In the genomic region with DNA sequence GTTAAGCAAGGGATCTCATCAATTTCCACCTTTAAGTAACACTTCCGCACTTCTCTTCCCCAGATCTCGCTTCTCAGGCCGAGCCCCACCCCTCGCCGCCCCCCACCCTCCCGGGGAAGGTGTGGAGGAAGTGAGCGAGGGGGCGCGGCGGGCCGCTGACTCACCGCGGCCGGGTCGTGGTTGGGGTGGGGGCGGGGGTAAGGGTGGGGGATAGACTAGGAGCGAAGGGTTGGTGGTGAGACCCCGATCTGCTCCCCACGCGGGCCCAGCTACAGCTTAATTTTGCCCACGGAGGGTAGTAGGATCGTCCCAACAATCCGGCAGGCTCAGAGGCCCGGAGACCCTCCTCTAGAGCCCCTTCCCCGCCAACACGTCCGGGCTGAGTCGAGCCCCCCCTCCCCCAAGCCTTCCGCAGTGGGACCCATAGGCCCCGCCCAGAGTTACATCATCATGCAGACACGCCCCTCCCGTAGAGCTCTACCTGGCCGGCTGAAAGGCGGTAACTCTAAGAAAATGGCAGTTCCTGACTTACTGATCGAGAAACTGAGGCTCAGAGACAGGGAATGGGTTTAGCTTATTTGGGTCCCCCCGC, we compare ENCODE assay signal across 8 mouse cellular contexts. TPM values are rescaled to one million over a fixed set of nuclear protein-coding genes. Genes with fewer than 3 reads are reported as not detected.
DNase-seq lines count a peak whose midpoint lies in the region; ATAC-seq and TF ChIP-seq lines count a peak whose summit lies in the region.

No protein-coding gene starts in this region.

- no peak for TF ChIP-seq CTCF in layer of hippocampus, adult 2 months (conservative IDR thresholded peaks at IDR 0.05)

- H3K9ac ChIP-seq in forebrain, embryonic 12.5 days, result peak overlapping the region; percentile 88
- H3K9ac ChIP-seq in hindbrain, embryonic 15.5 days, result peak overlapping the region; percentile 93
- peak overlapping the region; percentile 92 for H3K9ac ChIP-seq in liver, embryonic 12.5 days

- peaks cover 28% of the 10 kb centered on the region for H3K4me1 ChIP-seq in forebrain, embryonic 12.5 days
- peaks cover 24% of the 10 kb centered on the region for H3K4me1 ChIP-seq in hindbrain, embryonic 15.5 days (replicated peaks)
- H3K4me1 ChIP-seq in liver, embryonic 12.5 days, result peaks cover 53% of the 10 kb centered on the region

- no peaks in the 10 kb centered on the region for H3K9me3 ChIP-seq in forebrain, embryonic 12.5 days
- H3K9me3 ChIP-seq in hindbrain, embryonic 15.5 days, result no peaks in the 10 kb centered on the region
- no peaks in the 10 kb centered on the region for H3K9me3 ChIP-seq in liver, embryonic 12.5 days (replicated peaks)

- DNase-seq in layer of hippocampus, adult 2 months (ENCODE audit: low spot score in 2 of 2), result no peak
- no peak for DNase-seq in layer of hippocampus, adult 9-10 months (ENCODE audit: low spot score)
- DNase-seq in c-Kit-positive CD71-negative TER-119-negative erythroid progenitor cells, embryonic 14.5 days (ENCODE audit: low read depth), result peak; percentile 78
- DNase-seq in thymus, adult 18-20 months, result peak; percentile 75 to 83

- peaks cover 39% of the 10 kb centered on the region for H3K79me2 ChIP-seq in myocyte (ENCODE audit: control insufficient read depth, insufficient read depth)

- peak; percentile 76 for ATAC-seq in forebrain, embryonic 12.5 days (ENCODE audit: low FRiP score)
- ATAC-seq in hindbrain, embryonic 15.5 days (ENCODE audit: low FRiP score, low read depth), result peak; percentile 79
- ATAC-seq in liver, embryonic 12.5 days, result peak; percentile 66

- 2% methylated on average over 35 of the region's 36 CpGs for WGBS in forebrain, embryonic 12.5 days
- WGBS in hindbrain, embryonic 15.5 days, result under 1% methylated on average over 36 of the region's 36 CpGs
- 0% methylated on average over 36 of the region's 36 CpGs for WGBS in liver, embryonic 12.5 days (ENCODE audit: insufficient replicate concordance)

- peak overlapping the region; percentile 89 for H3K27ac ChIP-seq in layer of hippocampus, adult 2 months
- H3K27ac ChIP-seq in forebrain, embryonic 12.5 days, result peak overlapping the region; percentile 87
- H3K27ac ChIP-seq in hindbrain, embryonic 15.5 days (replicated peaks), result peak overlapping the region; percentile 88
- peak overlapping the region; percentile 97 for H3K27ac ChIP-seq in liver, embryonic 12.5 days

- H3K4me2 ChIP-seq in forebrain, embryonic 12.5 days, result peak overlapping the region; percentile 95
- peak overlapping the region; percentile 97 for H3K4me2 ChIP-seq in hindbrain, embryonic 15.5 days
- peak overlapping the region; percentile 99 for H3K4me2 ChIP-seq in liver, embryonic 12.5 days
- H3K4me2 ChIP-seq in myocyte (ENCODE audit: low read depth), result peak overlapping the region; percentile 75

- peaks cover 8% of the 10 kb centered on the region; the same call in 1 of the 2 replicates for H3K27me3 ChIP-seq in forebrain, embryonic 12.5 days
- peaks cover 5% of the 10 kb centered on the region; the same call in 1 of the 2 replicates for H3K27me3 ChIP-seq in hindbrain, embryonic 15.5 days
- peaks cover 12% of the 10 kb centered on the region for H3K27me3 ChIP-seq in liver, embryonic 12.5 days (replicated peaks)
- H3K27me3 ChIP-seq in myocyte (ENCODE audit: control insufficient read depth, insufficient read depth, insufficient read length), result no peaks in the 10 kb centered on the region

- H3K4me3 ChIP-seq in layer of hippocampus, adult 2 months, result peak overlapping the region; percentile 78
- peak overlapping the region; percentile 99 for H3K4me3 ChIP-seq in forebrain, embryonic 12.5 days (replicated peaks)
- H3K4me3 ChIP-seq in hindbrain, embryonic 15.5 days, result peak overlapping the region; percentile 99
- peak overlapping the region; percentile 93 for H3K4me3 ChIP-seq in liver, embryonic 12.5 days
- peak overlapping the region; percentile 96 for H3K4me3 ChIP-seq in myocyte

- TF ChIP-seq POLR2A in myocyte (IDR thresholded peaks at IDR 0.05; ENCODE audit: insufficient read length, low read depth), result peak; percentile 32

- H3ac ChIP-seq in myocyte (ENCODE audit: control insufficient read depth, insufficient read length), result peak overlapping the region; percentile 63

- H3K36me3 ChIP-seq in forebrain, embryonic 12.5 days (replicated peaks), result no peaks in the 10 kb centered on the region
- H3K36me3 ChIP-seq in hindbrain, embryonic 15.5 days, result no peaks in the 10 kb centered on the region
- peaks cover 12% of the 10 kb centered on the region for H3K36me3 ChIP-seq in liver, embryonic 12.5 days
- peaks cover 9% of the 10 kb centered on the region for H3K36me3 ChIP-seq in myocyte (ENCODE audit: control insufficient read depth, insufficient read depth)

TF ChIP-seq in myocyte, 11 proteins besides CTCF, POLR2A, EP300 and RAD21:
- TF ChIP-seq POLR2AphosphoS2 (IDR thresholded peaks at IDR 0.05; ENCODE audit: insufficient read length, low read depth) (peak; percentile 23), MAX (IDR thresholded peaks at IDR 0.05; ENCODE audit: low read depth) (no peak)

RNA-seq across cellular contexts. Expression of a gene that starts 0.7 kb away (rescaled TPM):
- total RNA-seq in layer of hippocampus, adult 2 months (2021), result 10 to 100 TPM; 15.7 to 17.1 TPM
- polyA plus RNA-seq in forebrain, embryonic 12.5 days (2016; fragmentation: Nextera tagmentation; extraction: Ambion mirVana), result 42.4 and 43.0 TPM in 2 replicates
- 41.5 and 42.1 TPM in 2 replicates for polyA plus RNA-seq in hindbrain, embryonic 15.5 days (2015; fragmentation: Nextera tagmentation; extraction: Ambion mirVana)
- 61.1 and 61.5 TPM in 2 replicates for polyA plus RNA-seq in liver, embryonic 12.5 days (2016; fragmentation: Nextera tagmentation; extraction: Ambion mirVana)
- polyA plus RNA-seq in myocyte (2012; fragmentation: generic; extraction: Trizol), result 189 TPM

RNA-seq across cellular contexts. Expression of a gene that starts 7.6 kb away (rescaled TPM):
- total RNA-seq in layer of hippocampus, adult 2 months (2021), result not detected
- polyA plus RNA-seq in forebrain, embryonic 12.5 days (2016; fragmentation: Nextera tagmentation; extraction: Ambion mirVana), result 0.19 TPM in 1 of 2 replicates, not detected in the other
- polyA plus RNA-seq in hindbrain, embryonic 15.5 days (2015; fragmentation: Nextera tagmentation; extraction: Ambion mirVana), result 0.96 and 1.2 TPM in 2 replicates
- polyA plus RNA-seq in liver, embryonic 12.5 days (2016; fragmentation: Nextera tagmentation; extraction: Ambion mirVana), result not detected in 2 replicates
- 0.42 TPM for polyA plus RNA-seq in myocyte (2012; fragmentation: generic; extraction: Trizol)

RNA-seq across cellular contexts. Expression of a gene that starts 10.2 kb away (rescaled TPM):
- 10 to 100 TPM; 90.3 to 92.7 TPM for total RNA-seq in layer of hippocampus, adult 2 months (2021)
- 70.3 and 74.1 TPM in 2 replicates for polyA plus RNA-seq in forebrain, embryonic 12.5 days (2016; fragmentation: Nextera tagmentation; extraction: Ambion mirVana)
- 112 and 130 TPM in 2 replicates for polyA plus RNA-seq in hindbrain, embryonic 15.5 days (2015; fragmentation: Nextera tagmentation; extraction: Ambion mirVana)
- 5.1 and 5.6 TPM in 2 replicates for polyA plus RNA-seq in liver, embryonic 12.5 days (2016; fragmentation: Nextera tagmentation; extraction: Ambion mirVana)
- 340 TPM for polyA plus RNA-seq in myocyte (2012; fragmentation: generic; extraction: Trizol)

RNA-seq across cellular contexts. Expression of a gene that starts 37.6 kb away (rescaled TPM):
- total RNA-seq in layer of hippocampus, adult 2 months (2021), result 10 to 100 TPM; 12.8 to 14.1 TPM
- polyA plus RNA-seq in forebrain, embryonic 12.5 days (2016; fragmentation: Nextera tagmentation; extraction: Ambion mirVana), result 0.24 TPM in 1 of 2 replicates, not detected in the other
- polyA plus RNA-seq in hindbrain, embryonic 15.5 days (2015; fragmentation: Nextera tagmentation; extraction: Ambion mirVana), result 0.08 and 0.14 TPM in 2 replicates
- polyA plus RNA-seq in liver, embryonic 12.5 days (2016; fragmentation: Nextera tagmentation; extraction: Ambion mirVana), result 0.04 and 0.05 TPM in 2 replicates
- 0.82 TPM for polyA plus RNA-seq in myocyte (2012; fragmentation: generic; extraction: Trizol)

RNA-seq across cellular contexts. Expression of a gene that starts 44.1 kb away (rescaled TPM):
- total RNA-seq in layer of hippocampus, adult 2 months (2021), result 10 to 100 TPM; 37.4 to 38.7 TPM
- 45.5 and 48.3 TPM in 2 replicates for polyA plus RNA-seq in forebrain, embryonic 12.5 days (2016; fragmentation: Nextera tagmentation; extraction: Ambion mirVana)
- 38.5 and 41.8 TPM in 2 replicates for polyA plus RNA-seq in hindbrain, embryonic 15.5 days (2015; fragmentation: Nextera tagmentation; extraction: Ambion mirVana)
- 22.1 and 23.3 TPM in 2 replicates for polyA plus RNA-seq in liver, embryonic 12.5 days (2016; fragmentation: Nextera tagmentation; extraction: Ambion mirVana)
- polyA plus RNA-seq in myocyte (2012; fragmentation: generic; extraction: Trizol), result 29.8 TPM

Comparison
In these comparisons a context has a peak if more than half of its experiments do, and no peak if none do; other contexts are left out.
1. DNase-seq: peak in c-Kit-positive CD71-negative TER-119-negative erythroid progenitor cells, embryonic 14.5 days (single experiment) and thymus, adult 18-20 months (2 of 2); none in layer of hippocampus, adult 2 months (0 of 2) and layer of hippocampus, adult 9-10 months (single experiment).
2. RNA of a gene that starts 10.2 kb away (polyA plus RNA-seq): 340 TPM in myocyte (single experiment), 112 to 130 TPM in hindbrain, embryonic 15.5 days and 70.3 to 74.1 TPM in forebrain, embryonic 12.5 days; 5.1 to 5.6 TPM in liver, embryonic 12.5 days; every median in the first group is over 10 times any median in the second.
3. Peak in every context shown above with its lines, with median percentiles within 50 percentile points of each other: H3K27ac ChIP-seq, H3K4me3 ChIP-seq, ATAC-seq, H3K4me2 ChIP-seq and H3K9ac ChIP-seq.